31 mouse cellular contexts compared by ENCODE assay signal in genomic region chr3:130077291-130077690, GRCm38 (mm10). TPM values are rescaled to one million over a fixed set of nuclear protein-coding genes. Genes with fewer than 3 reads are reported as not detected.
"Had no signal": no experiment of that assay in that cellular context is flagged by ENCODE, and none has a peak within 500 bp of the region (broad histone marks: within the 10 kb centered on the region; RNA-seq: fewer than 3 reads in every experiment).

No protein-coding gene starts in this region.

- H3K27me3 ChIP-seq: limb, embryonic 12.5 days; limb, embryonic 13.5 days; liver, embryonic 12.5 days; liver, embryonic 13.5 days; liver, embryonic 15.5 days; midbrain, embryonic 13.5 days; midbrain, embryonic 15.5 days had no signal

- DNase-seq: left cerebral cortex, postnatal 4 days; liver; liver, embryonic 13.5 days; liver, postnatal 0 days; lung, adult 18-20 months; lung, adult 2 months; lung, embryonic 14.5 days; lung, postnatal 10 days; lung, postnatal 14 days; lung, postnatal 36 days; lung, postnatal 4 days had no signal

- H3K9ac ChIP-seq: limb, embryonic 12.5 days; limb, embryonic 13.5 days; limb, embryonic 15.5 days; liver, embryonic 12.5 days; liver, embryonic 13.5 days; liver, embryonic 14.5 days; liver, embryonic 15.5 days; liver, postnatal 0 days; lung, embryonic 14.5 days; lung, embryonic 15.5 days; midbrain, embryonic 12.5 days; midbrain, embryonic 13.5 days; midbrain, embryonic 15.5 days; neural tube, embryonic 12.5 days had no signal

- H3K4me1 ChIP-seq: limb, embryonic 15.5 days; liver, embryonic 12.5 days; liver, embryonic 13.5 days; liver, embryonic 15.5 days; lung, embryonic 15.5 days; midbrain, embryonic 10.5 days; midbrain, embryonic 12.5 days; midbrain, embryonic 13.5 days; midbrain, embryonic 15.5 days; neural tube, embryonic 12.5 days had no signal

- H3K4me3 ChIP-seq: left cerebral cortex, adult 2 months; limb, embryonic 10.5 days; limb, embryonic 12.5 days; limb, embryonic 13.5 days; limb, embryonic 15.5 days; liver, embryonic 12.5 days; liver, embryonic 13.5 days; liver, embryonic 15.5 days; lung, embryonic 15.5 days; megakaryocyte, embryonic 14.5 days; midbrain, embryonic 10.5 days; midbrain, embryonic 12.5 days; midbrain, embryonic 13.5 days; midbrain, embryonic 15.5 days; myocyte; neural tube, embryonic 12.5 days had no signal

- ATAC-seq: liver, embryonic 12.5 days; liver, postnatal 0 days; lung, postnatal 0 days; midbrain, embryonic 13.5 days; midbrain, embryonic 15.5 days; midbrain, embryonic 16.5 days had no signal

- H3K36me3 ChIP-seq: limb, embryonic 10.5 days; limb, embryonic 12.5 days; limb, embryonic 13.5 days; limb, embryonic 15.5 days; liver, embryonic 12.5 days; liver, embryonic 13.5 days; liver, embryonic 15.5 days; lung, embryonic 15.5 days; midbrain, embryonic 10.5 days; midbrain, embryonic 12.5 days; midbrain, embryonic 13.5 days; midbrain, embryonic 15.5 days; neural tube, embryonic 12.5 days had no signal

- H3K9me3 ChIP-seq: limb, embryonic 10.5 days; limb, embryonic 12.5 days; limb, embryonic 13.5 days; limb, embryonic 15.5 days; liver, embryonic 12.5 days; liver, embryonic 13.5 days; liver, embryonic 15.5 days; lung, embryonic 15.5 days; megakaryocyte, embryonic 14.5 days; midbrain, embryonic 10.5 days; midbrain, embryonic 12.5 days; midbrain, embryonic 13.5 days; midbrain, embryonic 15.5 days; neural tube, embryonic 12.5 days had no signal

- H3K4me2 ChIP-seq: limb, embryonic 12.5 days; limb, embryonic 13.5 days; limb, embryonic 15.5 days; liver, embryonic 11.5 days; liver, embryonic 12.5 days; liver, embryonic 13.5 days; liver, embryonic 15.5 days; lung, embryonic 14.5 days; lung, embryonic 15.5 days; midbrain, embryonic 12.5 days; midbrain, embryonic 13.5 days; midbrain, embryonic 15.5 days; neural tube, embryonic 12.5 days had no signal

- H3K27ac ChIP-seq: left cerebral cortex, adult 2 months; limb, embryonic 10.5 days; limb, embryonic 12.5 days; limb, embryonic 13.5 days; limb, embryonic 15.5 days; liver, embryonic 12.5 days; liver, embryonic 13.5 days; liver, embryonic 14.5 days; liver, embryonic 15.5 days; lung, embryonic 15.5 days; macrophage; midbrain, embryonic 10.5 days; midbrain, embryonic 12.5 days; midbrain, embryonic 13.5 days; midbrain, embryonic 15.5 days; neural tube, embryonic 12.5 days had no signal

RNA-seq across cellular contexts. Expression of gene Col25a1, which starts 54.0 kb away (rescaled TPM):
- polyA plus RNA-seq: macrophage had no signal
